Mouse (Mus musculus): ENCODE data around the gene Zfp609. TPM values are rescaled to one million over a fixed set of nuclear protein-coding genes. Genes with fewer than 3 reads are reported as not detected.

The Zfp609 gene
- polyA plus RNA-seq, 1 experiment from 2014 or later = 9.3 TPM

DNA sequence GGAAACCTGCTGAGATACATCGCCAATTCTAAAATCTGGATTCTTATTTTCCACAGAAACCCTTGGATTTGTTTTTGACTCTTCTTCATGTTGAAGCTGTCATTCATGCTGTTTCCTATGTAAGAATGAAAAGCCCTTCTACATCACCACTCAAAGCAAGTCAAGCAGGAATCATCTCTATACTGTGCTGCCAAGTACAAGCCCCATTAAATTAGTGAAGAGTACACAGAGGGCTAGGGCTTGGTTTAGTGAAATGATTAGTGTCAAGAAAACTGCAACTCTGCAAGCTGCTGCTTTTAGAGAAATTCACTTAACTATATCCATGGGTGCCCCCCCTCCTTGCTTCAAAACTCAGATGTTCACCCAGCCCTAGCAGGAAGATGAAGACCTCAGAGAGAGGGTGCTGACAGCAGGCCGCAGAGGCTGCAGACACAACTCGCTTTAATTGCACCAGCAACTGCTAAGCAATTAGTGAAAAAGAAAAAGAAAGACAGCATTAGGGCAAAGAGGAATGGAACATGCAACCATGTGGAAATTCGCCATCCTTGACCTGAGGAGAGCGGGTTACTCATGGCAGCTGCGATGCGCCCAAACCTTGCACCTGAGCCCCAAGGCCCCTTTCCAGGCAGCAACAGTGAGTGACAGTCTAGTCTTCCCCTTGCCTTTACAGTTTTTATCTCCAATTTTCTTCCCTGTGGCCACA lies 71.5 kb downstream of the Zfp609 start:
- no peaks in the 10 kb centered on the region for H3K36me3 ChIP-seq
- H3K4me3 ChIP-seq = no peak overlapping the region
- peaks cover 22% of the 10 kb centered on the region for H3K4me1 ChIP-seq (replicated peaks)
- 56% methylated on average over 7 of the region's 7 CpGs for WGBS
- ATAC-seq (ENCODE audit: low FRiP score) = no peak
- no peaks in the 10 kb centered on the region for H3K9me3 ChIP-seq
- H3K27ac ChIP-seq = peak overlapping the region; percentile 66
- H3K27me3 ChIP-seq = no peaks in the 10 kb centered on the region
- no peak overlapping the region for H3K9ac ChIP-seq
- no peak overlapping the region for H3K4me2 ChIP-seq

DNA sequence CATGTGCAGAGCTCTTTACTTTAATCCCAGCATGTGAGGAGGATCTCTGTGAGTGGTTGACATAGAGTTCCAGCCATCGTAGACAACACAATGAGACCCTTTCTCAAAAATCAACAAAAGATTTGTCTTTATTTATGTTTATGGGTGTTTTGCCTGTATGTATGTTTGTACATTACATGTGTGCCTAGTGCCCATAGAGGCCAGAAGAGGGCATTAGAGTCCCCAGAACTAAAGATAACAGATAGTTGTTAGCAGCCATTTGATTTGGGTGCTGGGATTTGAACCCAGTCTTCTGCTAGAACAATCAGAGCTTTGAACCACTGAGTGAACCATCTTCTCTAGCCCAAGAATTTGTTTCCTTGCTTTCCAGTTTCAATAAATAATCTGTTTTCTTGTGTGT lies 72.2 kb downstream of the Zfp609 start:
- Histone ChIP-seq H3K27ac (no peak overlapping the region), H3K9ac (no peak overlapping the region), H3K36me3 (no peaks in the 10 kb centered on the region), H3K4me2 (no peak overlapping the region), H3K4me3 (no peak overlapping the region), H3K27me3 (no peaks in the 10 kb centered on the region), H3K4me1 (replicated peaks) (peaks cover 18% of the 10 kb centered on the region), H3K9me3 (no peaks in the 10 kb centered on the region)
- 88% methylated on average over 1 of the region's 1 CpGs for WGBS
- ATAC-seq (ENCODE audit: low FRiP score) = no peak

- H3K9ac ChIP-seq = no peak overlapping the region
- no peaks in the 10 kb centered on the region for H3K27me3 ChIP-seq
- no peaks in the 10 kb centered on the region for H3K36me3 ChIP-seq
- no peak overlapping the region for H3K4me3 ChIP-seq
- 95% methylated on average over 3 of the region's 3 CpGs for WGBS
- H3K4me1 ChIP-seq (replicated peaks) = peaks cover 20% of the 10 kb centered on the region
- H3K4me2 ChIP-seq = no peak overlapping the region
- no peak overlapping the region for H3K27ac ChIP-seq
- H3K9me3 ChIP-seq = no peaks in the 10 kb centered on the region
- ATAC-seq (ENCODE audit: low FRiP score) = no peak
Observed at GRCm38 (mm10) chr9:65752632-65753031, 74.7 kb downstream of the Zfp609 start.

- Histone ChIP-seq H3K4me2 (no peak overlapping the region), H3K27me3 (no peaks in the 10 kb centered on the region), H3K4me1 (replicated peaks) (peaks cover 18% of the 10 kb centered on the region), H3K36me3 (no peaks in the 10 kb centered on the region), H3K4me3 (no peak overlapping the region), H3K9me3 (no peaks in the 10 kb centered on the region), H3K27ac (no peak overlapping the region), H3K9ac (no peak overlapping the region)
- no peak for ATAC-seq (ENCODE audit: low FRiP score)
- 96% methylated on average over 7 of the region's 7 CpGs for whole genome bisulfite sequencing
Observed at GRCm38 (mm10) chr9:65751906-65752305, 75.5 kb downstream of the Zfp609 start.

DNA sequence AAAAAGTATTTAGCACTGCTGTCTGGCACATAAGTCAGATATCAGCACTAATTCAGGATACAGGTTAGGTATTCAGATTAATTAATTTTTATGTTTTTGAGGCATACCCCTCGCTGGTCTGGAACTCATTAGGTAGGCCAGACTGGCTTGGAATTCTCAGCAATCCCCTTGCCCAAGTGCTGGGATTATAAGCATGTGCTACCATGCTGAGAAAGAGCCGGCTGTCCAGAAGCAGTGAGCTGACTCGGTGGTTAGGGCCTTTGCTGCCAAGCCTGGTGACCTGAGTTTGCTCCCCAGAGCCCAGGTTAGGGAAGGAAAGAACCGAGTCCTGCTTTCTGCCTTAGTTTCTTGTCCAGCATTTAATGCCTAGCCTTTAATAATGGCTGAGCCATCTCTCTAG lies 79.3 kb downstream of the Zfp609 start:
- Histone ChIP-seq H3K4me2 (no peak overlapping the region), H3K4me1 (replicated peaks) (peaks cover 42% of the 10 kb centered on the region), H3K27ac (peak overlapping the region; percentile 48; the same call in 1 of the 2 replicates), H3K36me3 (no peaks in the 10 kb centered on the region), H3K9me3 (no peaks in the 10 kb centered on the region), H3K4me3 (no peak overlapping the region), H3K9ac (no peak overlapping the region), H3K27me3 (no peaks in the 10 kb centered on the region)
- WGBS = 50% methylated on average over 4 of the region's 4 CpGs
- no peak for ATAC-seq (ENCODE audit: low FRiP score)

DNA sequence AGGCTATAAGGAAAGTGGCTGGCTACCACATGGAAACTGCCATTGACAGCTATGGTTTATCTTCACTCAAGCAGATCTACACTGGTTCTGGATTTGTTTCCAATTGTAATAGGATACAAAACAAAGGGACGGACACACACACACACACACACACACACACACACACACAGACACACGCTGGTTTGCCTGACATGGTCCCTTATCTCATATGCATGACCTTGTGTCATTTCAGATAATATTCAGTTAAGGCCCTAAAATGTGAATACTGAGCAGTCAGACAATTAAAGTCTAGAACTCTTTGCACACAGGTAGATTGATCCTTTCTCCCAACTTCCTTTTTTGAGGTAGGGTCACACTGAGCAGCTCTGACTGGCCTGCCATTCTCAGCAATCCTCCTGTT lies 80.9 kb downstream of the Zfp609 start:
- Histone ChIP-seq H3K27ac (peak overlapping the region; percentile 90), H3K4me3 (no peak overlapping the region), H3K27me3 (no peaks in the 10 kb centered on the region), H3K4me2 (no peak overlapping the region), H3K9me3 (no peaks in the 10 kb centered on the region), H3K36me3 (no peaks in the 10 kb centered on the region), H3K4me1 (replicated peaks) (peaks cover 49% of the 10 kb centered on the region), H3K9ac (no peak overlapping the region)
- WGBS = 93% methylated on average over 2 of the region's 2 CpGs
- no peak for ATAC-seq (ENCODE audit: low FRiP score)

DNA sequence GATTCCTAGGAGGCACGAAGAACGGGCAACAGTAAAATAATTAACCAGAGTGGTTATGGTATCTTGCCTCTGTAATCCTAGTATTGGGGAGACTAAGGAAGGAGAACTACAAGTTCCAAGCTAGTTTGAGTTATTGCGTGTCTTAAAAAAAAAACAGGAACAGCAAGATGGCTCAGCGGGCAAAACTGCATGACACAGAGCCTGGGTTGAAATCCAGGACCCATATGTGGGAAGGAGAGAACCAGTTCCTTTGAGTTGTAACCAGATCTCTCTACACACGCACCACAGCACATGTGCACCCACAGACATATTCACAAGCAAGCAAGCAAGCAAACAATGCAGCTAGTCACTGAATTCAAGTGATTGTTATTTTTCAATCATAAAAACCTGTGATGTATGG lies 81.9 kb downstream of the Zfp609 start:
- H3K4me2 ChIP-seq = no peak overlapping the region
- H3K36me3 ChIP-seq = no peaks in the 10 kb centered on the region
- peaks cover 49% of the 10 kb centered on the region for H3K4me1 ChIP-seq (replicated peaks)
- ATAC-seq (ENCODE audit: low FRiP score) = no peak
- no peaks in the 10 kb centered on the region for H3K9me3 ChIP-seq
- H3K27ac ChIP-seq = peak overlapping the region; percentile 90
- H3K4me3 ChIP-seq = no peak overlapping the region
- 47% methylated on average over 5 of the region's 5 CpGs for WGBS
- H3K9ac ChIP-seq = no peak overlapping the region
- no peaks in the 10 kb centered on the region for H3K27me3 ChIP-seq

DNA sequence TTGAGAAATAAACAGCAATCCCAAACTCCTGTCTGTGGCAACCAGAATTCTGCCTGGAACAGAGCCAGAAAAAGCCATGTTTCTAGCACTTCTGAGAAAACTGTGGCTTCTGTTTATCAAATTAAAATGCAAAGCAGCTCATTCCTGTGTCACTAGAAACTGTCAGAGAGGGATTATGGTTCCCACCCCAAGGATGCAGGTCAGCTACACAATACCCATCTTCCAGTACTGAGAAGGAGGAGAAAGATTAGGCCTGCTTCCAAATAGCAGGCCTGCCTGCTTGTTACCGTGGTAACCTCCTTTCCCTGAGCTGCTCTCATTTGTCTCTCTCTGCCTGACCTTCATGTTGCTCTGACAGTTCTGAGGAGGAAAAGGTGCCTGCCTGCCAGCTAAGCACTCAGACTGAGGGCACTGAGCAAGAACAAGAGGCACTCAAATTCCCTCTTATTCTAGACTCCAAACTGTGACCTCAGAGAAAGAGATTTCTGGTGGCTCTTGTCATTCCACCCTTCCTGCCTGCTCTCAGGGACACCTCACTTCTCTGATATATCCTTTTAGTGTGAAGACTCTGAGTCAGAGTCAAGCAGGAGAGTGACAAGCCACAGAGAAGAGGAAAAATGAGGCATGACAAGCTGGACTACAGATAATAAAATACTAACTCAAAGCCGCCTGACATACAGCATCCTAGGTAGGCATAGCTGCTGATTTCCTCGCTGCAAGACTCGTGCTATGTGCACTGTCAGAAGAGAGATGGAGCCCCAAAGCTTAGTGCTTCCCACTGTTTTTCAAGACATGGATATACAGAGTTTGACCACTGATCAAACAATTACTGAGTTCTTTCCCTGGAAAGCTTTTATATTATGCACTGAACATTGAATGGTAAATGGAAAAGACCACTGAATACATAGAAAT lies 82.9 kb downstream of the Zfp609 start:
- Histone ChIP-seq H3K27me3 (no peaks in the 10 kb centered on the region), H3K9ac (peak overlapping the region; percentile 2; the same call in 1 of the 2 replicates), H3K4me3 (no peak overlapping the region), H3K36me3 (no peaks in the 10 kb centered on the region), H3K9me3 (no peaks in the 10 kb centered on the region), H3K4me2 (peak overlapping the region; percentile 32), H3K27ac (peak overlapping the region; percentile 90), H3K4me1 (replicated peaks) (peaks cover 49% of the 10 kb centered on the region)
- 12% methylated on average over 4 of the region's 4 CpGs for WGBS
- peak; percentile 91 for ATAC-seq (ENCODE audit: low FRiP score)

DNA sequence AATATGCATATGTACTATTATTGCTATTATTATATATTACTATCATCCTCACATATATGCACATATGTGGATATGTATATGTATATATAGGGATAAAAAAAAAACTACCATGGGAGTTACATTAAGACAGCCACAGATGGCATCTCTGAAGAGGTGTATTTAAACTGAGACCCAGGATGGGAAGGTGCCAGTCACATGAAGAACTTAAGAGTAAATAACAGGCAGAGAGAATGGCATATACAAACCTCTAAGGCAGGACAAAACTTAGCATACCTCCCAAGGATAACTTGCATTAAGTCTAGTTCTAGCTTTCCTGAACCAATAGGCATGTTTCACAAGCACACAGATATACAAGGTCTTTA lies 83.6 kb downstream of the Zfp609 start:
- H3K36me3 ChIP-seq = no peaks in the 10 kb centered on the region
- no peaks in the 10 kb centered on the region for H3K27me3 ChIP-seq
- H3K4me3 ChIP-seq = no peak overlapping the region
- no peak; the same call in 1 of the 2 replicates for ATAC-seq (ENCODE audit: low FRiP score)
- H3K27ac ChIP-seq = peak overlapping the region; percentile 90
- peaks cover 49% of the 10 kb centered on the region for H3K4me1 ChIP-seq (replicated peaks)
- H3K4me2 ChIP-seq = peak overlapping the region; percentile 32
- H3K9ac ChIP-seq = 0 out of 2 replicates have a peak overlapping the region, but pooled peaks have one; percentile 2
- H3K9me3 ChIP-seq = no peaks in the 10 kb centered on the region

DNA sequence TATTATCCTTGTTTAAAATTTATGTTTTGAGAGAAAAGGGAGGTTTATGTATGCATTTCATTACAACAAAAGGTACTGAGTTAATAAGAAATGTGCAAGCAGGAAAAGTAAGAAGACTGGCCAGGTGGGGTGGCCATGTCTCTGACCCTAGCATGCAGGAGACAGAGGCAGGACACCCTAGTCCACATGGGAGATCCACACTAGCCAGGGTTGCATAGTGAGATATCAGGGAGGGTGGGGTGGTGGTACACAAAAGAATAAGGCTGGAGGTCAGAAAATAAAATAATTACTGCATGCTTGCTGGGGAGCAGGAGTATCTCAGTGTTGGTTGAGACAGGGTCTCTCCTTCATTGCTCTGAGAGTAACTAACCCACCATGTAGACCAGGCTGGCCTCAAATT lies 84.0 kb downstream of the Zfp609 start:
- Histone ChIP-seq H3K36me3 (no peaks in the 10 kb centered on the region), H3K9me3 (no peaks in the 10 kb centered on the region), H3K27me3 (no peaks in the 10 kb centered on the region), H3K4me2 (no peak overlapping the region), H3K4me1 (replicated peaks) (peaks cover 47% of the 10 kb centered on the region), H3K9ac (no peak overlapping the region), H3K27ac (peak overlapping the region; percentile 90), H3K4me3 (no peak overlapping the region)
- no peak for ATAC-seq (ENCODE audit: low FRiP score)

DNA sequence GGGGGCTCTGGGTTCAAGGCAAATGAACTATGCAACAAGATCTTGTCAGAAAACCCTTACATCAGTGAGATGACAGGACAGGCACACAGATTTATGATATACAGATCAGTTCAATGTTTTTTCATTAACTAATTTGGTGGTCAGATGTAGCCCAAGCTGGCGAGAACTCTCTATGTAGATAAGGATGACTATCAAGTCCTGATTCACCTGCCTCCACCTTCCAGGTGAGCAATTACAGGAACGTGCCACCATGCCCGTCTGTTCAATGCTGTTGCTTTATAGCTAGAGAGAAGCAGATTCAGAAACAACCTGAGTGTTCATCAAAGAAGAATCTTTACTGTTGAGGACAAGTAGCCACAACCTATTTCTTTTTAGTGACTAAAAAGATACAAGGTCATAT lies 84.6 kb downstream of the Zfp609 start:
- Histone ChIP-seq H3K4me3 (no peak overlapping the region), H3K27me3 (no peaks in the 10 kb centered on the region), H3K9me3 (no peaks in the 10 kb centered on the region), H3K4me1 (replicated peaks) (peaks cover 44% of the 10 kb centered on the region), H3K36me3 (no peaks in the 10 kb centered on the region), H3K4me2 (no peak overlapping the region), H3K27ac (peak overlapping the region; percentile 90), H3K9ac (no peak overlapping the region)
- no peak for ATAC-seq (ENCODE audit: low FRiP score)
- 88% methylated on average over 3 of the region's 3 CpGs for WGBS

DNA sequence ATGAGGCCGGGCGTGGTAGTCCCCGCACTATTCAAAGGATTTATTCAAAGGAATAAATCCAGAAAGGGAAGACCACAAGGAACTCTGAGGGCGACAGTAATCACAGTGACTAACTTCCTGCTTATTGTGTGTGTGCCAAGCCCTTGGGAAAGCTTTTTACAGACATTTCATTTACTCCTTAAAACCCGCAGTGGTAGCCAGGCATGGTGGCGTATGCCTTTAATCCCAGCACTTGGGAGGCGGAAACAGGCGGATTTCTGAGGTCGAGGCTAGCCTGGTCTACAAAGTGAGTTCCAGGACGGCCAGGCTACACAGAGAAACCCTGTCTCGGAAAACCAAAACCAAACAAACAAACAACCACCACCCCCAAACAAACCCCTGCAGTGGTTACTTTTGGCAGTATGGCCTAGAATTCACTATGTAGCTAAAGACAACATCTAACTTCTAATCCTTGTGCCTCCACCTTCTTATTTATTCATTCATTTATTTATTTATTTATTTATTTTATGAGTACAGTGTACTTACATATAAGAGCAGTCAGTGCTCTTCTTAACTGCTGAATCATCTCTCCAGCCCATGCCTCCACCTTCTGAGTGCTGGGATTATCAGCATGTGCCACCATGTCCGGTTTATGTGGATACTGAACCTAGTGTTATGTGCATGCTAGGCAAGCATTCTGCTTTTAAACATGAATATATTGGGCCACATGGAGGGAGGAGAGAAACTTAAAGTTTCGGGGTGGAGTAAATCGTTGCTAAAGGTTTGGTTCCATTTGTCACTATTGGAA lies 86.1 kb downstream of the Zfp609 start:
- 93% methylated on average over 14 of the region's 14 CpGs for WGBS
- 0 out of 2 replicates have a peak overlapping the region, but pooled peaks have one; percentile 37 for H3K27ac ChIP-seq
- ATAC-seq (ENCODE audit: low FRiP score) = no peak
- H3K27me3 ChIP-seq = no peaks in the 10 kb centered on the region
- H3K4me3 ChIP-seq = no peak overlapping the region
- H3K9me3 ChIP-seq = no peaks in the 10 kb centered on the region
- no peaks in the 10 kb centered on the region for H3K36me3 ChIP-seq
- peaks cover 45% of the 10 kb centered on the region for H3K4me1 ChIP-seq (replicated peaks)
- H3K9ac ChIP-seq = no peak overlapping the region
- H3K4me2 ChIP-seq = no peak overlapping the region

Data from hindbrain, embryonic 13.5 days (tissue).